In genomic region chr6:127897342-127897741, GRCm38 (mm10) we compare ENCODE assay signal across 17 mouse cellular contexts.
"Had no signal": no experiment of that assay in that cellular context is flagged by ENCODE, and none has a peak within 500 bp of the region (broad histone marks: within the 10 kb centered on the region; RNA-seq: fewer than 3 reads in every experiment).

No protein-coding gene starts in this region.

- H3K4me1 ChIP-seq: liver, embryonic 12.5 days had no signal

- ATAC-seq: liver, embryonic 12.5 days; midbrain, embryonic 16.5 days had no signal

- H3K4me3 ChIP-seq: liver, embryonic 12.5 days; midbrain, embryonic 10.5 days; midbrain, embryonic 12.5 days; myocyte had no signal

- H3K9ac ChIP-seq: liver, embryonic 12.5 days; liver, embryonic 14.5 days; lung, embryonic 14.5 days; midbrain, embryonic 12.5 days had no signal

- H3K27ac ChIP-seq: liver, embryonic 12.5 days; liver, embryonic 14.5 days; midbrain, embryonic 10.5 days; midbrain, embryonic 12.5 days had no signal

- DNase-seq: liver; lung, embryonic 14.5 days; midbrain, embryonic 14.5 days; retina, postnatal 1 day; right cerebral cortex, adult 18-20 months; right cerebral cortex, postnatal 25 days; right cerebral cortex, postnatal 4 days; spleen, adult 18-20 months; thymus, adult 18-20 months; thymus, postnatal 14 days; thymus, postnatal 36 days had no signal

- H3K27me3 ChIP-seq: midbrain, embryonic 12.5 days had no signal

- H3K4me2 ChIP-seq: liver, embryonic 12.5 days; lung, embryonic 14.5 days; midbrain, embryonic 12.5 days had no signal

- H3K36me3 ChIP-seq: liver, embryonic 12.5 days; midbrain, embryonic 10.5 days; midbrain, embryonic 12.5 days had no signal

- H3K9me3 ChIP-seq: liver, embryonic 12.5 days; midbrain, embryonic 10.5 days; midbrain, embryonic 12.5 days had no signal
